Mouse (Mus musculus) embryonic facial prominence, embryonic 13.5 days (tissue): ENCODE data around the gene Rprml. TPM values are rescaled to one million over a fixed set of nuclear protein-coding genes. Genes with fewer than 3 reads are reported as not detected.

Experiments
- ATAC-seq: fragments of 200-750 bp; cut with Nextera tagmentation; 2 replicates; pipeline ENCODE4 v1.8.0; 2017; ENCODE audit warnings: low read depth; ENCODE audit not compliant: insufficient number of reproducible peaks, insufficient read depth, low FRiP score, low TSS enrichment
- H3K27ac ChIP-seq: fragments of 300-500 bp; sonication (generic); 2 replicates; pipeline ENCODE4 v1.5.1; 2015; ENCODE audit warnings: moderate library complexity, mild to moderate bottlenecking, inconsistent platforms
- H3K27me3 ChIP-seq: fragments of 300-500 bp; sonication (generic); 2 replicates; pipeline ENCODE4 v1.6.1; 2015; ENCODE audit warnings: mild to moderate bottlenecking, inconsistent platforms
- H3K36me3 ChIP-seq: fragments of 300-500 bp; sonication (generic); 2 replicates; pipeline ENCODE4 v1.6.1; 2015; ENCODE audit warnings: mild to moderate bottlenecking, inconsistent platforms
- H3K4me1 ChIP-seq: fragments of 300-500 bp; sonication (generic); 2 replicates; pipeline ENCODE4 v1.6.1; 2015; ENCODE audit warnings: inconsistent platforms
- H3K4me2 ChIP-seq: fragments of 300-500 bp; sonication (generic); 2 replicates; pipeline ENCODE4 v1.6.1; 2015; ENCODE audit warnings: moderate library complexity, mild to moderate bottlenecking, inconsistent platforms
- H3K4me3 ChIP-seq: fragments of 300-500 bp; sonication (generic); 2 replicates; pipeline ENCODE4 v1.5.1; 2015; ENCODE audit warnings: mild to moderate bottlenecking, inconsistent platforms
- H3K9ac ChIP-seq: fragments of 300-500 bp; sonication (generic); 2 replicates; pipeline ENCODE4 v1.6.1; 2015; ENCODE audit warnings: mild to moderate bottlenecking, inconsistent platforms
- H3K9me3 ChIP-seq: fragments of 300-500 bp; sonication (generic); 2 replicates; pipeline ENCODE4 v1.6.1; 2016; ENCODE audit warnings: inconsistent platforms
- WGBS: fragments of 180-500 bp; shearing (Covaris S2); methylation state at CpG from one replicate; pipeline ENCODE4 v1.1.7; 2015; ENCODE audit warnings: mixed read lengths; 5-methylcytosine and 5-hydroxymethylcytosine counted together
- polyA plus RNA-seq: library from polyadenylated mRNA; unstranded; fragments of >200 nt; fragmentation: Nextera tagmentation; extraction: Ambion mirVana; gene quantifications from 2 replicates; pipeline ENCODE4 v1.2.1, GENCODE M21; 2015

Rprml gene
- polyA plus RNA-seq, 1 experiment from 2014 or later = 2.3 TPM

DNA sequence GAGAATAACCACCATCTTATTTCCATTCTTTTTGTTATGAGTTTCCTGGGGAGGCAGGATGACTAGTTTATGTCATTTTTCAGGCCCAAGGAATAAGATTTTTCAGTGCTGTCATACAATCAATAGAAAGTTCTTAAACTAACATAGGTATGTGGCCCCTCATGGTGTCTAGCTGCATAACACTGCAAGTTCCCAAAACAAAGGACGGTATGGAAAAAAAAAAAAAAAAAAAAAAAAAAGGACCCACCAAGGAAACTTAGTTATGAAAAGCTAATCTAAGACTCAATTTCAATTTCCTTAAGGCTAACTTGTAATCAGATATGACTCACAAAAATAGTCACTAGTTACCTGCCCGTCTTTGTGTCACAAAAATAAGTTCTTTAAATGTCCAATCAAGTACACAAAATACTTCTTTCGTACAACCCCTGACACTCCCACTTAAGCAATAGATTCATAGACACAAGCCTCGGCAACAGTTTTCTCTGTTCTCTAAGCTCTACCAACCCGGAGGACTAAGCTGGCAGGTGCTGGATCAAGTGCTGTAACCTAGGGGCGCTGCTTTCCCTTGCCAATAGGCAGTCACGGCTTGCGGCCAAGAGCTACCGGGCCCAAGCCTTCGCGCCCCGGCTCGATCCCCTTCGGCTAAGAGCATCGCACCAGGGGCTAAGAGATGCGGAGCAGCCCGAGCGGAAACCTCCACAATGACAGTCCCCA is 47.6 kb downstream of the Rprml start:
- WGBS = 1% methylated on average over 18 of the region's 18 CpGs
- no peak; the same call in 1 of the 2 replicates for ATAC-seq
- peak overlapping the region; percentile 92 for H3K9ac ChIP-seq
- H3K27me3 ChIP-seq = no peaks in the 10 kb centered on the region
- H3K4me1 ChIP-seq = 0 out of 2 replicates have a peak, but pooled peaks cover 6% of the 10 kb centered on the region
- H3K36me3 ChIP-seq = no peaks in the 10 kb centered on the region
- peak overlapping the region; percentile 62 for H3K4me2 ChIP-seq
- peak overlapping the region; percentile 97 for H3K27ac ChIP-seq
- peak overlapping the region; percentile 96 for H3K4me3 ChIP-seq
- no peaks in the 10 kb centered on the region for H3K9me3 ChIP-seq

DNA sequence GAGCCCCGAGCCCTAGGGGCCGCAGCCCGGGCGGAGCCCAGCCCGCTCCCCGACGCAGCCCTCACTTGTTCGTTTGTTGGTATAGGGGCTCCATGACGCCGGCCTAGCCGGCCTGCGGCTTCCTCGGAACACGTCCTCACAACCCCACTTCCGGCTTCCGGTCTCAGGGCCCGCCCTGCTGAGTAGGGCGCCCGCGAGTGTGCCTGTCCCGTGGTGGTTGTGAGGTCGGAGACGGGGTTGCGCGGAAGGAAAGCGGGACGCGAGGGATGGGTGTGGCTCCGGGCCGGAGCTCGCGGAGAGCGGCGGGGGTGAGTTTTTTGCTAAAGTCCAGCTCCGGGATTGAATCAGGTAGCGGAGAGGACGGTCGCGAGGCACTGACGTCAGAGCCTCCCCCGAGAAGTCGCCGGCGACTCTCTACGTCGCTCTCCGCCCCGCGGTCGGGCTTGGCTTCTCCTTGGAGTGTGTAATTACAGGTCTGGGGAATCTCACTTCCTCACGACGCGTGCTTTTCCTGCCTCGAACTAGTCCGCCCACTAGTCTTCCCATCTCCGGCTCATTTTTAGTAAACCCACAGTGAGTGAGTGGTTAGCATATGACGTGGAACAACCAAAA is 48.3 kb downstream of the Rprml start, which contains the start of gene Gosr2:
Gosr2 (minus strand) TSS at position 334 of the 612 bp plus-strand sequence.
- H3K4me3 ChIP-seq = peak within 1 kb of the TSS; percentile 96
- H3K4me2 ChIP-seq = peak within 1 kb of the TSS; percentile 62
- H3K36me3 ChIP-seq = no peaks in the 10 kb centered on the region
- H3K9ac ChIP-seq = peak within 1 kb of the TSS; percentile 92
- WGBS = under 1% methylated on average over 57 of the region's 57 CpGs
- H3K27ac ChIP-seq = peak within 1 kb of the TSS; percentile 97
- H3K27me3 ChIP-seq = no peaks in the 10 kb centered on the region
- peak; percentile 90 for ATAC-seq
- H3K9me3 ChIP-seq = no peaks in the 10 kb centered on the region
- H3K4me1 ChIP-seq = 0 out of 2 replicates have a peak, but pooled peaks cover 6% of the 10 kb centered on the region

DNA sequence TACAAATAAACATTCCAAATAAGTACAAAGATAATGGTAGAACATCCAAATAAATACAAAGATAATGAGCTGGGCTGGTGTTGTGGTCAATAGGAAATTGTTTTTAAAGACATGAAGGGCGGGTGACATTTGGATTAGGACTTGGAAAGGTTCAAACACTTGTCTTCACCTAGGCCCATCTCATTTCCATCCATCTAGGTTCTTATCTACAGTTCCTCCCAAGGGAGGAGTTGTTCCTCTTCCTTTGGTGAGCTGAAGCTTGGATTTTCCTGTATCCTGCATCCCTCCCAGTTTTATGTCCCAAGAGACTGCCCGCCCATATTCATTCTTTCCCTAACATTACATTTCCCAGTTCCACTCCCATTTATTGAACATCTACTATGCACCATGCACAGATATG is 48.9 kb downstream of the Rprml start:
- H3K4me1 ChIP-seq = 0 out of 2 replicates have a peak, but pooled peaks cover 6% of the 10 kb centered on the region
- WGBS = 78% methylated on average over 2 of the region's 2 CpGs
- H3K36me3 ChIP-seq = no peaks in the 10 kb centered on the region
- no peaks in the 10 kb centered on the region for H3K27me3 ChIP-seq
- peak overlapping the region; percentile 62 for H3K4me2 ChIP-seq
- ATAC-seq = no peak
- H3K4me3 ChIP-seq = peak overlapping the region; percentile 96
- peak overlapping the region; percentile 97 for H3K27ac ChIP-seq
- H3K9ac ChIP-seq = peak overlapping the region; percentile 92
- H3K9me3 ChIP-seq = no peaks in the 10 kb centered on the region

Other genes starting within 250 kb of the Rprml start
- 7.2 and 7.6 TPM in 2 replicates for gene Plekhm1, start 236.9 kb upstream of the Rprml start, polyA plus RNA-seq
- not detected in 2 replicates for gene Lrrc37a, start 145.0 kb upstream of the Rprml start, polyA plus RNA-seq
- gene Gm884, start 28.4 kb upstream of the Rprml start, polyA plus RNA-seq = not detected in 2 replicates
- not detected in 2 replicates for gene Lyzl6, start 10.7 kb upstream of the Rprml start, polyA plus RNA-seq
- 94.9 and 96.1 TPM in 2 replicates for gene Gosr2, start 48.3 kb downstream of the Rprml start, polyA plus RNA-seq
- gene Wnt9b, start 100.3 kb downstream of the Rprml start, polyA plus RNA-seq = 4.4 and 4.8 TPM in 2 replicates
- 10.0 and 11.7 TPM in 2 replicates for gene Wnt3, start 124.6 kb downstream of the Rprml start, polyA plus RNA-seq